Mouse (Mus musculus) olfactory bulb, adult 2 months (tissue): Measurements from ENCODE around the gene Itga11. TPM values are rescaled to one million over a fixed set of nuclear protein-coding genes. Genes with fewer than 3 reads are reported as not detected.

Experiments
- H3K27ac ChIP-seq: fragments of 200-500 bp; 2 replicates; pipeline ENCODE4 v1.5.1; 2012; ENCODE audit warnings: low read depth, low read length; ENCODE audit not compliant: insufficient read depth
- H3K4me1 ChIP-seq: fragments of 200-500 bp; 2 replicates; pipeline ENCODE4 v1.6.1; 2012; ENCODE audit warnings: low read length; ENCODE audit not compliant: control insufficient read depth, insufficient read depth
- H3K4me3 ChIP-seq: fragments of 200-500 bp; 2 replicates; pipeline ENCODE4 v1.5.1; 2012; ENCODE audit warnings: mild to moderate bottlenecking, low read depth, low read length, moderate library complexity; ENCODE audit not compliant: insufficient read depth
- CTCF ChIP-seq: fragments of 200-500 bp; IDR thresholded peaks from 2 replicates; pipeline ENCODE4 v1.5.1; 2012; ENCODE audit warnings: low read depth, mild to moderate bottlenecking, low read length, moderate library complexity; ENCODE audit not compliant: insufficient read depth
- POLR2A ChIP-seq: fragments of 200-500 bp; IDR thresholded peaks from 2 replicates; pipeline ENCODE4 v1.6.1; 2012; ENCODE audit warnings: mild to moderate bottlenecking, low read depth, low read length, moderate library complexity; ENCODE audit not compliant: insufficient read depth
- WGBS: fragments of 180-500 bp; shearing (Covaris S2); methylation state at CpG from one replicate; pipeline ENCODE4 v1.1.7; 2018; 5-methylcytosine and 5-hydroxymethylcytosine counted together
- polyA plus RNA-seq: library from polyadenylated mRNA; stranded (reverse); fragments of >200 nt; gene quantifications from 2 replicates; pipeline ENCODE4 v1.2.4, GENCODE M21; 2012; ENCODE audit warnings: low replicate concordance; ENCODE audit not compliant: missing spikeins, insufficient read depth, insufficient read length

The Itga11 gene
- polyA plus RNA-seq, 1 experiment = not detected

- TF ChIP-seq CTCF (no peak), POLR2A (no peak)
- WGBS = 11% methylated on average over 8 of the region's 8 CpGs
- no peak overlapping the region for H3K27ac ChIP-seq
- peak overlapping the region; percentile 92 for H3K4me3 ChIP-seq
- peaks cover 5% of the 10 kb centered on the region; the same call in 1 of the 2 replicates for H3K4me1 ChIP-seq
Measured at GRCm38 (mm10) chr9:62810095-62810494, 132.5 kb downstream of the Itga11 start.

- H3K4me3 ChIP-seq = peak overlapping the region; percentile 92
- peak overlapping the region; percentile 98 for H3K27ac ChIP-seq
- WGBS = under 1% methylated on average over 58 of the region's 58 CpGs
- TF ChIP-seq POLR2A (no peak), CTCF (no peak)
- H3K4me1 ChIP-seq = peaks cover 5% of the 10 kb centered on the region; the same call in 1 of the 2 replicates
Measured at GRCm38 (mm10) chr9:62810543-62811515, 133.2 kb downstream of the Itga11 start.

DNA sequence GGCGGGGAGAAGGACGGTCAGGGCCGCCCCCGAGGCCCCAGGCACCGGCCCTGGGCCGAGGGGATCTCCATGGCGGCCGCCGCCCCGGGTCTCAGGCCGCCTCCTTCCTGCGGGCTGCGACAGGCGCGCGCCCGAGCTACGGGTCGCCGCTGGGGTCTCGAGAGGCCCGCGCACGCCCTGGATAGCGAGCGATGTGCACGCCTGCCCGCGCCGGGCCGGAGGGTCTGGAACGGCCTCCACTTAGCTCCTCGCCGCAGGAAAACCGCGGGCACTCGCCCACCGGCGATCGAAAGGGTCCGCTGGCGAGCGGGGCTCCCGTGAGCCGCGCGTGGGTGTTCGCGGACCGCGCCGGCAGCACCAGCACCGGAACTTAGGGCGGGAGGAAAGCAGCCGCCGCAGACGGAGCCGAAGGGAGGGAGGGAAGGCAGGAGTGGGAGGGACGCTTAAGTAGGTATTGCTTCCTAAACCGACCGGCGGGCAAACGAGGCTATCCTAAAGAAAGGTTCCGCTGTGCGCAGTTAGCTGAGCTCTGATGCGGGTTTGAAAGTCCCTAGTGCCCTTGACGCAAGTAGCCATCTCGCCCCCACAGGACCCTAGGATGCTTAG lies 134.0 kb downstream of the Itga11 start, which contains the start of gene Fem1b:
TSS of gene Fem1b (minus strand) at position 419 of the 606 bp plus-strand sequence.
- TF ChIP-seq POLR2A = peak; percentile 45
- no peak for TF ChIP-seq CTCF
- Histone ChIP-seq H3K4me1 (peaks cover 5% of the 10 kb centered on the region; the same call in 1 of the 2 replicates), H3K27ac (peak within 1 kb of the TSS; percentile 98), H3K4me3 (peak within 1 kb of the TSS; percentile 92)
- WGBS = 0% methylated on average over 63 of the region's 68 CpGs

- H3K4me1 ChIP-seq = peaks cover 11% of the 10 kb centered on the region
Measured at GRCm38 (mm10) chr9:62812216-62813049, 134.8 kb downstream of the Itga11 start.

DNA sequence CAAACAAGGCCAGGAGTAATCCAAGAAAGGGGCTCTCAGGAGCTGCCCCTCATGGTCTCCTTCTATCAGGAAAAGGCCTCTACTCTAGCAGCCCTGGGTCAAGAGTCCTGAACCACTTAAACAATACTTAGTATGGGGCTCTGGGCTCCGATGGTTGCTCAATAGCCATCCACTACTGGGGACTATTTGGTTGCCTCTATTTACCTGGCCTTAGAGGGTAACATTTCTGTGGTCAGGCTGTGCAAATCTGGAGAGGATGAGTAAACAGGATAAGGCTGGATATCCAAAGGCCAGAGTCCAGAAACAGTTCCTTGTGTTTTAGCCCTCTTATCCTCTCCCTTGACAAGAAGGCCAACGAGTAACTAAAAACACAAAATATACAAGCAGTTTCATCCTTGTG lies 137.1 kb downstream of the Itga11 start:
- Histone ChIP-seq H3K4me1 (peaks cover 8% of the 10 kb centered on the region), H3K27ac (no peak overlapping the region), H3K4me3 (no peak overlapping the region)
- 91% methylated on average over 2 of the region's 2 CpGs for WGBS
- TF ChIP-seq POLR2A = no peak
- TF ChIP-seq CTCF = no peak

More at GRCm38 (mm10) chr9:62812216-62813049, 134.8 kb downstream of the Itga11 start:
- TF ChIP-seq POLR2A (no peak), CTCF (no peak)
- peak overlapping the region; percentile 98 for H3K27ac ChIP-seq
- H3K4me3 ChIP-seq = peak overlapping the region; percentile 92
- 11% methylated on average over 14 of the region's 14 CpGs for WGBS

- Histone ChIP-seq H3K27ac (peak overlapping the region; percentile 39; the same call in 1 of the 2 replicates), H3K4me3 (no peak overlapping the region), H3K4me1 (peaks cover 8% of the 10 kb centered on the region)
- TF ChIP-seq POLR2A (no peak), CTCF (no peak)
- 69% methylated on average over 9 of the region's 9 CpGs for WGBS
Measured at GRCm38 (mm10) chr9:62816323-62817098, 138.9 kb downstream of the Itga11 start.

GRCm38 (mm10) chr9:62817099-62817571 lies 139.5 kb downstream of the Itga11 start:
- TF ChIP-seq CTCF = no peak
- no peak for TF ChIP-seq POLR2A
- WGBS = 23% methylated on average over 12 of the region's 12 CpGs
- H3K4me1 ChIP-seq = peaks cover 8% of the 10 kb centered on the region
- H3K27ac ChIP-seq = peak overlapping the region; percentile 39; the same call in 1 of the 2 replicates
- H3K4me3 ChIP-seq = no peak overlapping the region
